Mouse (Mus musculus) frontal cortex, postnatal 25 days (tissue): Measurements from ENCODE around the gene Pfn5.
"Not testable (repeated sequence)": the region's sequence is repeated elsewhere in the genome, so short reads cannot be mapped to it uniquely, and the experiment has no call there.

Source experiments
- DNase-seq, 2 experiments: peaks; one replicate each; pipeline ENCODE4 v3.0.0; 2022; ENCODE audit warnings: low spot score in 2 of 2

Pfn5 gene

GRCm38 (mm10) chrX:95557887-95558286 is at the start of gene Pfn5, which contains the start of gene Asb12:
Gene Pfn5, plus strand, starts transcription at chrX:95558104.
Gene Asb12, minus strand, starts transcription at chrX:95557987.
- DNase-seq: no peak

GRCm38 (mm10) chrX:95523883-95524282 is 34.0 kb upstream of the Pfn5 start:
- DNase-seq: no peak

- DNase-seq: no peak
Observed at GRCm38 (mm10) chrX:95525166-95525565, 32.7 kb upstream of the Pfn5 start.

GRCm38 (mm10) chrX:95535493-95535892 is 22.4 kb upstream of the Pfn5 start:
- not testable (repeated sequence) for DNase-seq

- DNase-seq: no peak
Observed at GRCm38 (mm10) chrX:95554321-95554720, 3.6 kb upstream of the Pfn5 start.

GRCm38 (mm10) chrX:95600609-95601008 is 42.7 kb downstream of the Pfn5 start:
- DNase-seq: no peak
